Mouse (Mus musculus) G1E (cell line): Measurements from ENCODE around the gene Tmem30b.
A peak's percentile ranks its signal among the peaks of the same experiment; 100 is the strongest.

ENCODE experiments used
- CTCF ChIP-seq: IDR thresholded peaks from 2 replicates; pipeline ENCODE4 v1.5.1; 2012; ENCODE audit warnings: low read depth, low read length, inconsistent platforms, mixed read lengths
- GATA1 ChIP-seq: IDR thresholded peaks from 2 replicates; pipeline ENCODE4 v1.6.1; 2012; ENCODE audit warnings: borderline replicate concordance, low read length, inconsistent platforms, mixed read lengths
- POLR2AphosphoS5 ChIP-seq: IDR thresholded peaks from 2 replicates; pipeline ENCODE4 v1.6.1; 2012; ENCODE audit warnings: low read depth, low read length, inconsistent platforms; ENCODE audit not compliant: insufficient replicate concordance

DNA sequence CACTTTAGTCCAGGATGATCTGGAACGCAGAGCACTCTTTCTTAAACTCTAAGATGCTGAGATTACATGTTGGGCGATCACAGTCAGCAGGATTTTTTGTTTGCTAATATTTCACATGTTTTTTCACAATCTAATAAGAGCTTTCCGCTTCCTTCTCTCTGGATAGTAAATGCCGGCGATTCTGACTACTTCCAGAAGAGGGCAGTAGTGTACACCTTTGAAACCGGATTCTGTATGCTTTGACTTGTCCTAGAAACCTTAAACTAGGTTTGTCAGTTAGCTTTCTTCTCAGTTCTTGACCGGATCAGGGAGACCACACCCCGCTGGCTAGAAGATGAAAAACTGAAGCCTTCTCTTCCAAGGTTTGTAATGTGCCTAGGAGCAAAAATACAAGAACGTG, 11.6 kb downstream of the Tmem30b start:
- TF ChIP-seq CTCF (peak; percentile 78), GATA1 (no peak), POLR2AphosphoS5 (no peak)
